Mouse (Mus musculus) forebrain, embryonic 12.5 days (tissue): Measurements from ENCODE around the gene Gpkow. TPM values are rescaled to one million over a fixed set of nuclear protein-coding genes. Genes with fewer than 3 reads are reported as not detected.
A peak's percentile ranks its signal among the peaks of the same experiment; 100 is the strongest.

ENCODE experiments used
- ATAC-seq: fragments of 200-750 bp; cut with Nextera tagmentation; 2 replicates; pipeline ENCODE4 v1.8.0; 2017; ENCODE audit warnings: moderate TSS enrichment; ENCODE audit not compliant: low FRiP score
- H3K27ac ChIP-seq: fragments of 300-500 bp; sonication (generic); 2 replicates; pipeline ENCODE4 v1.5.1; 2016; ENCODE audit warnings: mild to moderate bottlenecking
- H3K27me3 ChIP-seq: fragments of 300-500 bp; sonication (generic); 2 replicates; pipeline ENCODE4 v1.6.1; 2016; ENCODE audit warnings: mild to moderate bottlenecking
- H3K36me3 ChIP-seq: fragments of 300-500 bp; sonication (generic); replicated peaks from 2 replicates; pipeline ENCODE4 v1.6.1; 2016; ENCODE audit warnings: mild to moderate bottlenecking
- H3K4me1 ChIP-seq: fragments of 300-500 bp; sonication (generic); 2 replicates; pipeline ENCODE4 v1.6.1; 2016
- H3K4me2 ChIP-seq: fragments of 300-500 bp; sonication (generic); 2 replicates; pipeline ENCODE4 v1.6.1; 2016; ENCODE audit warnings: mild to moderate bottlenecking, moderate library complexity
- H3K4me3 ChIP-seq: fragments of 300-500 bp; sonication (generic); replicated peaks from 2 replicates; pipeline ENCODE4 v1.5.1; 2016; ENCODE audit warnings: mild to moderate bottlenecking
- H3K9ac ChIP-seq: fragments of 300-500 bp; sonication (generic); 2 replicates; pipeline ENCODE4 v1.6.1; 2016; ENCODE audit warnings: mild to moderate bottlenecking
- H3K9me3 ChIP-seq: fragments of 300-500 bp; sonication (generic); 2 replicates; pipeline ENCODE4 v1.6.1; 2016
- WGBS: fragments of 180-500 bp; shearing (Covaris S2); methylation state at CpG from one replicate; pipeline ENCODE4 v1.1.7; 2016; 5-methylcytosine and 5-hydroxymethylcytosine counted together
- polyA plus RNA-seq: library from polyadenylated mRNA; unstranded; fragments of >200 nt; fragmentation: Nextera tagmentation; extraction: Ambion mirVana; gene quantifications from 2 replicates; pipeline ENCODE4 v1.2.1, GENCODE M21; 2016

Gene Gpkow
- 45.6 and 53.4 TPM in 2 replicates for polyA plus RNA-seq

DNA sequence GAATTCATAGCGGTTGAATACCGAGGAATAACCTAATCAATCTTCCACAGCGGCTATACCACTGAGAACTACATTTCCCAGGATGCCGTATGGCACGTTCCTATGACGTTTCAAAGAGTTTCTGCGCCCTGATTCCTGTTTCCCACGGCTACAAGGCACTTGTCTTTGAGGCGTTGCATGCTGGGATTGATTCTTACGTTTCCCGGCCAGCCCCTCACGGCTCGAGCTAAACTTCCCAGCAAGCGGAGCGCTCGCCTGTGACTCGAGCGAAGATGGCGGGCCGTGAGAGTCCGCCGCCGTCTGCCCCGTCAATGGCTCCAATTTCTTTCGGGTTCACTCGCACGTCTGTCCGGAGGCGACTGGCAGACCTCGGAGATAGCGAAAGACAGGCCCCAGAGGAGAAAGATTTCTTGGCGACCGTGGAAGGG, at the start of gene Gpkow:
Gpkow (plus strand) TSS at position 178 of the 428 bp plus-strand sequence.
- ATAC-seq: peak; percentile 94
- H3K4me2 ChIP-seq: peak within 1 kb of the TSS; percentile 56
- no peaks in the 10 kb centered on the region; the same call in 1 of the 2 replicates for H3K36me3 ChIP-seq
- peaks cover 4% of the 10 kb centered on the region; the same call in 1 of the 2 replicates for H3K4me1 ChIP-seq
- peak within 1 kb of the TSS; percentile 57 for H3K4me3 ChIP-seq
- peak within 1 kb of the TSS; percentile 58 for H3K9ac ChIP-seq
- H3K27me3 ChIP-seq: no peaks in the 10 kb centered on the region
- WGBS: 18% methylated on average over 33 of the region's 33 CpGs
- H3K27ac ChIP-seq: no peak within 1 kb of the TSS
- H3K9me3 ChIP-seq: no peaks in the 10 kb centered on the region

- H3K27me3 ChIP-seq: no peaks in the 10 kb centered on the region
- no peaks in the 10 kb centered on the region for H3K9me3 ChIP-seq
- peak overlapping the region; percentile 38 for H3K4me3 ChIP-seq
- H3K9ac ChIP-seq: peak overlapping the region; percentile 53
- 21% methylated on average over 22 of the region's 25 CpGs for WGBS
- peak overlapping the region; percentile 59 for H3K4me2 ChIP-seq
- 0 out of 2 replicates have a peak, but pooled peaks cover 4% of the 10 kb centered on the region for H3K36me3 ChIP-seq
- peaks cover 4% of the 10 kb centered on the region; the same call in 1 of the 2 replicates for H3K4me1 ChIP-seq
- H3K27ac ChIP-seq: peak overlapping the region; percentile 71
- ATAC-seq: peak; percentile 98
These were observed 48.1 kb upstream of the Gpkow start for GRCm38 (mm10) chrX:7648671-7649304.

- 23% methylated on average over 26 of the region's 26 CpGs for WGBS
- H3K4me2 ChIP-seq: peak within 1 kb of the TSS; percentile 49
- no peaks in the 10 kb centered on the region for H3K9me3 ChIP-seq
- peak within 1 kb of the TSS; percentile 31 for H3K4me3 ChIP-seq
- H3K36me3 ChIP-seq: no peaks in the 10 kb centered on the region
- peaks cover 6% of the 10 kb centered on the region for H3K4me1 ChIP-seq
- no peak for ATAC-seq
- no peaks in the 10 kb centered on the region for H3K27me3 ChIP-seq
- H3K9ac ChIP-seq: peak within 1 kb of the TSS; percentile 38; the same call in 1 of the 2 replicates
- no peak within 1 kb of the TSS for H3K27ac ChIP-seq
These were observed 39.7 kb upstream of the Gpkow start, which contains the start of gene Prickle3 for GRCm38 (mm10) chrX:7657221-7657639. Gene Prickle3 (plus strand): TSS chrX:7657260.

DNA sequence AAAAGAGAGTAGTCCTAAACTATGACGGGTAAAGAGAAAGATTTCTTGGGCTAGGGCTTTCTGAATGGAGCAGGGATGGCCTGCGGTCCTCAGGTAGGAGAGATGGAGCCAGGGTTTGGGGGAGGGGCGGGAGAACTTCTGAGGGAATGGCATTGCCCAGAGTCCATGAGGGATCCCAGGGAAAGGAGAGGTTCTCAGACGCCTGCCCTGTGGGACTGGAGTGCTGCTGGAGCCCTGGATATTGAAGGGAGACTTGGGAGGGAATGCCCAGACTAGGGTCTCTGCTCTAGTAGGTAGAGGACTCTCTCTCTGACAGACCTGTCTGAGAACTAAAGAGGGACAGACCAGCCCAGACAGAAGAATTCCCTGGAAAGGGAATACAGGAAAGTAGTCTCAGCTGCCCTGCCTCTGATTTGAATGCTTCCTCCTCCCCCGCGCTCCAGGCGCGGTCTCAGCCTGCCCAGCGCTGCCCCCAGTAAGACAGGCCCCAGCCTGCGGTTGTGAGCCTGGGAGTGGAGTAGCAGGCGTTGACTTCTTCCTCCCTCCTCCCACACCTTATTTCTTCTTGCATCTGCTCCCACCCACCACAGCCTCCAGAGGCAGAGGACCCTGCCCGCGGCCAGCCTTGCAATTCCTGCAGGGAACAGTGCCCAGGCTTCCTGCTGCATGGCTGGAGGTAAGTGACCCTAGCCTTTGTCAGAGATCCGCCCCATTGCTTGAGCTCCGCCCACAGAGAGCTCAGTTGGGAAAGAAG, 38.7 kb upstream of the Gpkow start:
- H3K9me3 ChIP-seq: no peaks in the 10 kb centered on the region
- H3K4me1 ChIP-seq: peaks cover 6% of the 10 kb centered on the region
- no peaks in the 10 kb centered on the region for H3K27me3 ChIP-seq
- 24% methylated on average over 12 of the region's 15 CpGs for WGBS
- H3K4me3 ChIP-seq: no peak overlapping the region
- H3K27ac ChIP-seq: no peak overlapping the region
- peak; percentile 27; the same call in 1 of the 2 replicates for ATAC-seq
- H3K9ac ChIP-seq: no peak overlapping the region
- peak overlapping the region; percentile 49 for H3K4me2 ChIP-seq
- H3K36me3 ChIP-seq: no peaks in the 10 kb centered on the region

DNA sequence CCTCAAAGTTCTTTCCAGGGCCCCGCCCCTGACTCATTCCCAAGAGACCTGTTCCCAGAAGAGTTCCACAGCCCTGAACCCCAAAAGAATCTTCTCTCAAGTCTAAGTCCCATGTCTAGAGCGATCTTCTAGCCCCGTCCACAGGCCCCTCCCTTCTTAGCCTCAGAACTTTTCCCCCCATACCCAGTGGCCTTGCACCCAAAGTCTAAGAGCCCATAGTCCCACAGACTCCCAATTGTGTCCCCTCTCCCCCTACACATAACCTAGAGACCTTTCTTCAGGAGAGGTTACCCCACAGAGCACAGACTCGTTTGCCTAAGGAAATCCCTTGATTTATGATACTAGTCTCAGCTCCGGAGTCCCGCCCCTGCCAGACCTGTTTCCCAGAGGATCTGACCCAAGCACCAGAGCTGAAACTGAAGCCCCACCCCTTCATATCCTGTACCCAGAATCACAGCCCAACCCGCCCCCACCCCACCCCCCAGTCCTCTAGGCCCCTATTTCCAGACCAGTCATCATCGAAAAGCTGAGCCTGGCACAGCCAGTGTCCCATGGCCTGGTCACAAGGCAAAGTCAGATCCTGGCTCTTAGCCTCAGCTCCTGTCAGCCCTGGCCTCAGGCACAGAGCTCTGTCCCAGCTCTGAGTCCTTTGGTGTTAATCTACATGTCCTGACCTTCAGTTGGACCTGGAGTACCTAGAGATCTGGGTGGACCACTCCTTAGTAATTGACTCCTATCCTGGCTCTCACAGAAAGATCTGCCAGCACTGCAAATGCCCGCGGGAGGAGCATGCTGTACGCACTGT, 37.9 kb upstream of the Gpkow start:
- Histone ChIP-seq H3K27ac (no peak overlapping the region), H3K4me1 (peaks cover 6% of the 10 kb centered on the region), H3K9me3 (no peaks in the 10 kb centered on the region), H3K4me3 (no peak overlapping the region), H3K36me3 (no peaks in the 10 kb centered on the region), H3K27me3 (no peaks in the 10 kb centered on the region), H3K4me2 (peak overlapping the region; percentile 49; the same call in 1 of the 2 replicates), H3K9ac (no peak overlapping the region)
- WGBS: 58% methylated on average over 11 of the region's 11 CpGs
- no peak for ATAC-seq

DNA sequence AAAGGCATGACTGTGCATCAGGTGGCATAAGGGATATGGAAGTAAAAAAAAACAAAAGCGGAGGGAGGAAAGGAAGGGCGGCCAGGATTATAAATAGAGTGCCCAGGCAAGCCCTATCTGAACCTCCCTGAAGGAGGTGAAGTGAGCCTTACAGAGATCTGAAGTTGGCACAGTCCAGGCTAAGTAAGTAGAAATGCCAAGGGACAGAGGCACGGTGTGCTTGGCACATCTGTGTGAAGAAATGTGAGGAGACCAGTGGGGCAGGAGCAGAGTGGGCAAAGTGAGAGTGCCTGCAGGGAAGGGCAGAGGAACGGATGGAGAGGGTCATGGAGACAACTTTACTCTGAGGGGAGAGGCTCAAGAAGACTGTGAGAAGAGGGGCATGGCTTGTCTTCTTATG, 35.8 kb upstream of the Gpkow start:
- Histone ChIP-seq H3K27ac (no peak overlapping the region), H3K9me3 (no peaks in the 10 kb centered on the region), H3K4me3 (no peak overlapping the region), H3K9ac (no peak overlapping the region), H3K27me3 (no peaks in the 10 kb centered on the region), H3K4me1 (peaks cover 6% of the 10 kb centered on the region), H3K4me2 (no peak overlapping the region), H3K36me3 (no peaks in the 10 kb centered on the region)
- WGBS: 81% methylated on average over 4 of the region's 4 CpGs
- no peak for ATAC-seq

DNA sequence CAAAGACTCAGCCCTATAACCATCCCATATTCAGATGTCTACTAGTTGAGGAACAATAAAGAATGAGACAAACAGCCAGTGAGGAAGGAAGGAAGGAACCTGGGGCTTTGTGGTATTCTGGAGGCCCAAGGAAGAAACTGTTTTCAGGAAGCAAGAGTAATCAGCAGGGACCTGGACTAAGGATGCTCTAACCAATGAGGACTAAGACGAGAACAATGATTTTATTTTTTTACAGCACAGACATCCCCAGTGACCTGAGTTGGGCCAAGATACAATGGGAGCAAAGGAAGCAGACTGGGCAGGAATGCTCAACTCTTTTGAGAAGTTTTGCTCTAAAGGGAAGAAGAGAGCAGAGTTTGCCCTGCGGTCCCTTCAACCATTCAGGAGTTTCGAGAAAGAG, 34.0 kb upstream of the Gpkow start:
- H3K36me3 ChIP-seq: peaks cover 6% of the 10 kb centered on the region
- peaks cover 6% of the 10 kb centered on the region for H3K4me1 ChIP-seq
- WGBS: 76% methylated on average over 3 of the region's 3 CpGs
- H3K9ac ChIP-seq: no peak overlapping the region
- no peak overlapping the region for H3K27ac ChIP-seq
- no peaks in the 10 kb centered on the region for H3K27me3 ChIP-seq
- H3K9me3 ChIP-seq: no peaks in the 10 kb centered on the region
- ATAC-seq: no peak
- no peak overlapping the region for H3K4me3 ChIP-seq
- no peak overlapping the region for H3K4me2 ChIP-seq

DNA sequence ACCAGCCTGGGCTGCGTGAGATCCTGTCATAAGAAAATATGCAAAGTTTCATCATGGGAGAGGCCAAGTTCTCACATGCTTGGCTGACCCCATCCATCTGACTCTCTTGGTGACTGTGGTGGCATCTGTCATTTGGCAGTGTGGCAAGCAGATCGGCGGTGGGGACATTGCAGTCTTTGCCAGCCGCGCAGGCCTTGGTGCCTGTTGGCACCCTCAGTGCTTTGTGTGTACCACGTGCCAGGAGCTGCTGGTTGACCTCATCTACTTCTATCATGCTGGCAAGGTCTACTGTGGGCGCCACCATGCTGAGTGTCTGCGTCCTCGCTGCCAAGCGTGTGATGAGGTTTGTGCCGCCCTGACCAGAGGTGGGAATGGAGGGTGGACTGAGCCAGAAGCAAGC, 32.1 kb upstream of the Gpkow start:
- peaks cover 6% of the 10 kb centered on the region for H3K36me3 ChIP-seq
- no peak overlapping the region for H3K9ac ChIP-seq
- ATAC-seq: no peak
- WGBS: 89% methylated on average over 11 of the region's 11 CpGs
- H3K9me3 ChIP-seq: no peaks in the 10 kb centered on the region
- no peaks in the 10 kb centered on the region for H3K27me3 ChIP-seq
- no peak overlapping the region for H3K4me3 ChIP-seq
- no peak overlapping the region for H3K27ac ChIP-seq
- no peaks in the 10 kb centered on the region for H3K4me1 ChIP-seq
- H3K4me2 ChIP-seq: no peak overlapping the region

DNA sequence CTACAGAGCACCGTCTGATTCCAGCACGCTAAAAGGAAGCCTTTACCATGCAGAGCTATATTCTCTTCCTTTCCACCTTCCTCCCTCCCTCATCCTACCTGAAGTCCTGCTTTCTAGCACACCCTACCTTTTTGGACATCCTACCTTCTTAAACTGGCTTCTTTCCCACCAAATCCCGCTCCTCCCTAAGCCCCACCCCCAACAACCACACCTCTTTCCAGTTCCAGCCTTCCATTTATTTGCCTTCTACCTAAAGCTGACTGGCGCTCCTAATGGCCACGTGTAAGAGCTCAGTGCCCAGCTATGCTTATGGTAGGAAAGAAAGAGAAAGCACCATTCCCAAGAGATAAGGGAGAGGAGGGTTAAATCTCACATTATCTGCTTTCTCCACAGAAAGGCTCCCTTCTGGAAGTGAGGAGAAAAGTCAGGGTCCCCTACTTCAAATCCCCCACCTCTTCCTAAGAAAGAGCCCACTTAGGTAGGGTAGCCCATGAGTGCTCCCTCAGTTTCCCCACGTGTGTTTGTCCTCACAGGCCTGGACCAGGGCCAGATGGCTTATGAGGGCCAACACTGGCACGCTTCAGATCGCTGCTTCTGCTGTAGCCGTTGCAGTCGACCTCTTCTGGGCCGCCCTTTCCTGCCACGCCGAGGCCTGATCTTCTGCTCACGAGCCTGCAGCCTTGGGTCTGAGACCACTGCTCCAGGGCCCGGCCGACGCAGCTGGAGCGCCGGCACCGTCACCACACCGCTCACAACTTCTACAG, 31.0 kb upstream of the Gpkow start:
- H3K4me1 ChIP-seq: no peaks in the 10 kb centered on the region
- H3K27ac ChIP-seq: no peak overlapping the region
- H3K36me3 ChIP-seq: peaks cover 6% of the 10 kb centered on the region
- H3K27me3 ChIP-seq: no peaks in the 10 kb centered on the region
- H3K4me2 ChIP-seq: no peak overlapping the region
- 75% methylated on average over 21 of the region's 21 CpGs for WGBS
- H3K9ac ChIP-seq: no peak overlapping the region
- H3K4me3 ChIP-seq: no peak overlapping the region
- no peak for ATAC-seq
- H3K9me3 ChIP-seq: no peaks in the 10 kb centered on the region

GRCm38 (mm10) chrX:7670390-7670881, 26.5 kb upstream of the Gpkow start:
- peak overlapping the region; percentile 54 for H3K4me2 ChIP-seq
- no peaks in the 10 kb centered on the region for H3K4me1 ChIP-seq
- peak overlapping the region; percentile 60 for H3K9ac ChIP-seq
- H3K9me3 ChIP-seq: no peaks in the 10 kb centered on the region
- WGBS: 21% methylated on average over 18 of the region's 19 CpGs
- H3K36me3 ChIP-seq: peaks cover 6% of the 10 kb centered on the region
- peak overlapping the region; percentile 56; the same call in 1 of the 2 replicates for H3K27ac ChIP-seq
- peak; percentile 87 for ATAC-seq
- H3K4me3 ChIP-seq: peak overlapping the region; percentile 43
- H3K27me3 ChIP-seq: no peaks in the 10 kb centered on the region

DNA sequence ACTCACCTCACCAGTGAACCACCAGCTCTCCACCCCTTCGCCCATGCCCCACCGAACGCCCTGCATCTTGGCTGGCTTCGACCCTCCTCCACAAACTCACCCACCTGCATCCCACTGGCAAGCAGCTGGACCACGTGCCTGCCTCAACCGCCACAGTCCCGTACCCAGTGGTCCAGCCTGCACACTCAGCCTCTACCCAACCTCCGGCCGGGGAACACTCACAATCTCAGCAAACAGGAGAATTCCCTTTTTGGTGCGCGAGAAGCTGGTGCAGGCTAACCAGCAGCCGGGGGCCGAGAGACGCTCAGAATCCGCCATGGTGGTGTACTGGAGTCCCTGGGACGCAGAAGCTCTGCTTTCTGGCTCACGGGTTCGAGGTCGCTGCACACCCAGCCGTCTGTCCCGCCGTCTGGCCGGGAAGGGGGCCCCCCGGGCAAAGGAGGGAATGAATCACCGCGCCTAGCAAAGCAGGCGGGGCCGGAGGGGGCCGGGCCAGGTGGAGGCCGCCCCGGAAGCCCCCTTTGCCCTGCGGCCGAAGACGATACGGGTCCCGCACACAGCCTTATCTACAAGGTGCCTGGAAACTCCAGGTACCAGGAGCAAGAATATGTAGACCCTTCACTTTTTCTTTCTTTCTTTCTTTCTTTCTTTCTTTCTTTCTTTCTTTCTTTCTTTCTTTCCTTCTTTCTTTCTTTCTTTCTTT, 25.9 kb upstream of the Gpkow start, which contains the start of gene Plp2:
Plp2 (minus strand) TSS at position 470 of the 703 bp plus-strand sequence.
- H3K27me3 ChIP-seq: no peaks in the 10 kb centered on the region
- H3K9ac ChIP-seq: peak within 1 kb of the TSS; percentile 60
- no peaks in the 10 kb centered on the region for H3K4me1 ChIP-seq
- 0 out of 2 replicates have a peak, but pooled peaks cover 2% of the 10 kb centered on the region for H3K9me3 ChIP-seq
- peak; percentile 74 for ATAC-seq
- peak within 1 kb of the TSS; percentile 54 for H3K4me2 ChIP-seq
- H3K27ac ChIP-seq: peak within 1 kb of the TSS; percentile 56; the same call in 1 of the 2 replicates
- H3K4me3 ChIP-seq: peak within 1 kb of the TSS; percentile 43
- H3K36me3 ChIP-seq: peaks cover 6% of the 10 kb centered on the region
- 19% methylated on average over 34 of the region's 36 CpGs for WGBS
